Mouse (Mus musculus) spleen, postnatal 10 days (tissue): ENCODE data around the gene Crtc1.

Experiments used
- DNase-seq, 2 experiments: peaks; one replicate each; pipeline ENCODE4 v3.0.0; 2021 to 2022; ENCODE audit warnings: low spot score in 2 of 2

Crtc1 gene

DNA sequence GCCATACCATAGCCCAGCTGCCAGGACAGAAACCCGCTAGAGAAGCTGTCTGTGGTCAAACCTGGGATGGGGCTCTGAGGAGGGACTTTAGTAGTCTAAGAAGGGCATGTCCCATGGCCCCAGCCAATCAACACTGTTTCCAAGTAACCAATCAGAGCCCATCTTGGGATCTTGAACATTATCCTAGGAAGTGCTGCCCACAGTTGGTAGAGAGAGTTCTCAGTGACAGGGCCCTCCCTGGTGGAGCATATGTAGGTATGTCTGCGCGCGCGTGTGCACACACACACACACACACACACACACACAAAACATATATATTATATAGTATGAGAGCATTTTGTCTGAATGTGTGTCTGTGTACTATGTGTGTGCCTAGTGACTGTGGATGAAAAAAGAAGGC is 46.3 kb downstream of the Crtc1 start:
- no peak for DNase-seq

GRCm38 (mm10) chr8:70389678-70390077 is 49.7 kb downstream of the Crtc1 start:
- DNase-seq: no peak

DNA sequence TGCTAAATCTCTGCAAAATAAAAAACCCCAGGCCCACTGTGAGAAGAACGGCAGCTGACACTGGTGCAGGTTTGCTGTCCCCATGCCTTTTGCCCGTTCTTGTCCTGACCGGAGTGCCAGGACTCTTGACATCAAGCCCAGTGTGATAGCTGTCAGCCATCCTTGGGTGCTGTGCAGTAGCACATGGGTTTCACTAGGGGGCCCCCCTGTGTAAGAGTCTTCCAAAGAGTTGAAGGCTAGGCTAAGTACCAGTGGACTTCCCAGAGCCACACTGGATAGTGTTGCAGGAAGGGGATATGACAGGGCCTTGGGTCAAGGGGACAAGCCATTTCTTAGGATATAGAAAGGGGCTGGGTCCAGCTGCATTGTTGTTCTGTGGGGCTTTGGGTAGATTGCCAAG is 56.1 kb downstream of the Crtc1 start:
- peak; percentile 53 to 74 for DNase-seq

GRCm38 (mm10) chr8:70380069-70380468 is 59.3 kb downstream of the Crtc1 start:
- DNase-seq: no peak

- DNase-seq: no peak
Measured at GRCm38 (mm10) chr8:70377049-70377448, 62.3 kb downstream of the Crtc1 start.

DNA sequence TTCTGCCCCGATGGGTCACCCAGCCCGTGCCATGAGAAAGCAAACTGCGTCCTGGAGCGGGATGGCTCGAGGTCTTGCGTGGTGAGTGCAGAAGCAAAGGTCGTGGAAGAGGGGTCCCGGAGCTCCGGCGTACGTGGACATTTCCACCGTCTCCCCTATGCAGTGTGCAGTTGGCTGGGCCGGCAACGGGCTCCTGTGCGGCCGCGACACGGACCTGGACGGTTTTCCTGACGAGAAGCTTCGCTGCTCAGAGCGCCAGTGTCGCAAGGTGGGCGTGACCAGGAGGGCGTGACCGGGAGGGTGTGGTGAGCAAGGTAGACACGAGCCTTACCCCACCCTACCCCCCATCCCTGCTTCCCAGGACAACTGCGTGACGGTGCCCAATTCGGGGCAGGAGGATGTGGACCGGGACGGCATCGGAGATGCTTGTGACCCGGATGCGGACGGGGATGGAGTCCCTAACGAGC is 63.1 kb downstream of the Crtc1 start:
- DNase-seq: peak in 1 of 2 experiments; percentile 40

- DNase-seq: peak in 1 of 2 experiments; percentile 42
Measured at GRCm38 (mm10) chr8:70375212-70375859, 64.0 kb downstream of the Crtc1 start.

DNA sequence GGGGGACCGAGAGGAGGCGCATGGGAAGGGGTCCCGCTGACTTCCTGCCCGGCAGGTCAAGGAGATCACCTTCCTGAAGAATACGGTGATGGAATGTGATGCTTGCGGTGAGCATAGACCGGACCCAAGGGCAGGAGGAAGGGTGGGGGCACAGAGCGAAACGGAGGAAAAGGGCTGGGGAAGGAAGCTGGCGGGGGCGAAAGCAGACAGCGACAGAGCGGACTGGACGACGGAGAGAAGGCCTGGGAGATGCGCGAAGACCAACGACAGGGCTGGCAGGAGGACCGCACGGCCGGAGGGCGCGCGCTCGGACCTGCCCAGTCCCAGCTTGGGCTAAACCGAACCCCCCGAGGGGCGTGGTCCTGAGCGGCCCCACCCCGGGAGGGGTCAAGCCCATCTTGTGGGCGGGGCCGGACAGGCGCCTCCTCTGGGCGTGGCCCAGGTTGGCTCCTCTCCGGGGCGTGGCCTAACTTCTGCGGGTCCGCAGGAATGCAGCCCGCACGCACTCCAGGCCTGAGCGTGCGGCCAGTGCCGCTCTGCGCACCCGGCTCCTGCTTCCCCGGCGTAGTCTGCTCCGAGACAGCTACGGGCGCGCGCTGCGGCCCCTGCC is 65.0 kb downstream of the Crtc1 start:
- DNase-seq: peak; percentile 60 to 81

GRCm38 (mm10) chr8:70373397-70374317 is 65.7 kb downstream of the Crtc1 start, which contains the start of gene Comp:
Comp (plus strand) TSS chr8:70373558.
- no peak for DNase-seq

DNA sequence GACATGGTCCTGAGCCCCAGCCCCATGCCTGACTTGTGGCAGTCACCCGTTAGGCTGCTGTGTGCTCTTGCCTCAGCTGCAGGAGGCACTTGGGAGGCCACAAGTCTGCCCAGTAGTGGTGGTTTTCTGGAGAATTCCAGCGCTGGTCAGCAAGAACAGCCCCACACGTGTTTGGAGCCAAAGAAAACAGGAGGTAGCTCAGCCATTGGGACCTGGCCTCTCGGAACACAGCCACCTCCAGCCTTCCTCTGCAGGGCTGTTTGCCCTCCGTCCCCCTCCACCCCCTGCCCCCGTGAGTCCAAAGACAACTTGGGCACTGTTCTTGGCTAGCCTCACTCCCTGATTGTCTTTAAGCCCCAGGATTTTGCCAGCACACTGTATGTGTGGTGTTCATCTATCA is 67.4 kb downstream of the Crtc1 start:
- no peak for DNase-seq

- no peak for DNase-seq
Measured at GRCm38 (mm10) chr8:70370476-70370875, 68.9 kb downstream of the Crtc1 start.

DNA sequence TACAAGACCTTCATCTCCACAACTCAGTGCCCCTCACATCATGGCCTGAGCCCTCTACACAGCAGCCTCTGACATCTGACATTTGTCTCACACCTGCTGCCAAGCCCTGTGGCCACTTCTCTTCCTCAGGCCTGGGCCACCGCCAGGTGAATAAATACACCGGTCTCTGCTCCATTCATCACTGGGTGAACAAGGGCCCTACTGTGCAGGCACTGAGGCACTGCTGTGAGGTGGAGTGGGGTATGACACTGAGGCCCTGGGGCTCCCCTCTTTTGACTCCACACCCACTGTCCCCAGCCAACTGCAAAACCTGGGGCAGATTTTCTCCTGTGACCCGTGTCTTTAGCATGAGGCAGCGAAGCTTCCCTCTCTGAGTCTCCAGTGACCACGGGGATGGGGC is 72.8 kb downstream of the Crtc1 start:
- DNase-seq: no peak

- DNase-seq: no peak
Measured at GRCm38 (mm10) chr8:70364066-70364465, 75.3 kb downstream of the Crtc1 start.

DNA sequence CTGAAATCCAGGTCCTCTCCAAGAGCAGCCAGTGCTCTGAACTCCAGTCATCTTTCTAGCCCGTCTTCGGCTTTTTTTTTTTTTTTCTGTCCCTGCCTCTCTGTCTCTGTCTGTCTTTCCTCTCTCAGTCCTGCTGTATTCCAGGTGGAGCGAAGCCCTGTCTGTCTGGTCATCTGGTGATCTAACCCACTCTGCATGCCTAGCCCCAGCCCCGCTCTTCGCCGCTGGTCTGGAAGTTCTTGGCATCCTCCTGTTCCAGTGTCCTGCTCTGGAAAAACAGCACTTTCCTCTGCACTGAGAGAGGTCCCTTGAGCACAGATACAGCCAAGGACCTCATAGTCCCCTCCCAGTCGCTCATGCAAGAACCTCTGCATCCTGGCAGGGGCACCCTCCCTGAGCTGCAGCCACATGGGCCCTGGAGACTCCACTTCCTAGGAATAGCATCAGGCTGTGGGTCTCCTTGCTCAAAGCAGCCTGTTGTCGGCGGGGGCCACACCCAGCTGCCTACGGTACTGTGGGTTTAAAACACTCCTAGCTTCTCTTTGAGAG is 77.8 kb downstream of the Crtc1 start:
- no peak for DNase-seq

DNA sequence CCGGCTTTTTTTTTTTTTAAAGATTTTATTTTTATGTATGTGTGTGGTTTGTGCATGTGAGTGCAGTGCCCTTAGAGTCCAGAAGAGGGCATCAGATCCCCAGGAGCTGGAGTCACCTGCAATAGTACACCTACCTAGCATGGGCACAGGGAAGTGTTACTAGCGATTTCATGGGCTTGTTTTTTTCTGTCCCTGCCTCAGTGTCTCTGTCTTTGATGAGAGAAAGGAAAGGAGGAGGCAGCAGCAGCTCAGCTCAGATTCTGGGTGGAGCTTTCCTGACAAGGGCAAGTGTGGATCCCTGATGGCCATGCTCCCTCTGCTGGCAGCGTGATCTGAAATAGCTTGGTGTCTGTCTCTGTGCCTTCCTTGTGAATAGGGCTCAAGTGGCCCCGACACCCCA is 78.6 kb downstream of the Crtc1 start:
- peak in 1 of 2 experiments; percentile 55 for DNase-seq

GRCm38 (mm10) chr8:70359411-70359810 is 80.0 kb downstream of the Crtc1 start:
- no peak for DNase-seq

- DNase-seq: no peak
Measured at GRCm38 (mm10) chr8:70356111-70356510, 83.3 kb downstream of the Crtc1 start.

GRCm38 (mm10) chr8:70354004-70354403 is 85.4 kb downstream of the Crtc1 start:
- no peak for DNase-seq

DNA sequence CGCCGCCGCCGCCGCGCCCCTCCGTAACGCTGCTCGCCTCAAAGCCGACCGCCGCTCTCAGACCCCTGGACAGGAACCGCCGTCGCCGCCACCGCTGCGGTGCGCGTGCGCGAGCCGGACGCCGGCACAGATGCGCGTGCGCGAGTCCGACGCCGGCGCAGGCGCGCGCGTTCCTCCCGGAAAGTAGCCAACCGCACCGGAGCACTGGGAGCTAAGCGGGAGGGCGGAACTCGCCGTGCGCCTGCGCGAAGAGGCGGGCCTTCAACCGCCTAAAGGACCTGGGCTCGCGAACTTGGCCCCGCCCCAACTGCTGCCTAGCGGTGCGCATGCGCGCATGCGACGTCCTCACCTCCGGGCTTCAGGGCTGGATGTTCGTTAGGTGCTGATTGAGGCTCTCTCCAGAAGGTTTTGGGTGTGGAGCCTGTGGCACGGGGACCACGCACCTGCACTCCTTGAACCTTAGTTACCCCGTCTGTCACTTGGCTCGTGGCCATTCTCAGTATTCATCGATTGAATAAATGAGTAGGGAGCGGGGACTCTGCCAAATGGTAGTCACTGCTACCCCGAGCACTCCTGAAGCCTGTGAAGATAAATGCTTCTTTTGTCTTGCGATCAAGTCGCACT is 86.1 kb downstream of the Crtc1 start, which contains the start of gene Upf1:
Upf1 (minus strand) TSS at position 85 of the 624 bp plus-strand sequence.
- DNase-seq: peak; percentile 99 to 100

GRCm38 (mm10) chr8:70352657-70353151 is 86.7 kb downstream of the Crtc1 start:
- peak; percentile 78 to 87 for DNase-seq

- DNase-seq: peak in 1 of 2 experiments; percentile 35
Measured at GRCm38 (mm10) chr8:70352000-70352384, 87.4 kb downstream of the Crtc1 start.
